Comparison of ENCODE assay signal across 11 mouse cellular contexts in the genomic region with DNA sequence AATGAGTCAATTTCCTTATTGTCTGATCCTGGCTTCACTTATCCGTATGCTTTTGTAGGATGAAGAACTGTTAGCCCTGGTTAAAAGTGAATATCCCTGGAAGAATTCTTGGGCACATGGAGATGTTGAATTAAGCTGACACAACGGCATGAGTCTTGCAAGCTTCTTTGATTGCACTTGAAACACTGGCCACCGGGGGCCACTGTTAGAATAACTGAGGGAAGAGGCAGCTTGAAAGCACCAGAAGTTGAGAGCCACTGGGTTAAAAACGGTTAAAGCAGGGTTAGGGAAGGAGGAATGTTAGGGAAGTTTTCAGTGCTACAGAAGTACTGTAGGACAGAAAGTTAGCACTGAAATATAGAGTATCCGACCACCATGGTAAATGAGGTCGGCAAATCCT.
DNase-seq lines count a peak whose midpoint lies in the region; ATAC-seq and TF ChIP-seq lines count a peak whose summit lies in the region.
"Had no signal": no experiment of that assay in that cellular context is flagged by ENCODE, and none has a peak within 500 bp of the region (broad histone marks: within the 10 kb centered on the region; RNA-seq: fewer than 3 reads in every experiment).

No protein-coding gene starts in this region.

- peak; percentile 56 for TF ChIP-seq CTCF in hindbrain, postnatal 0 days (IDR thresholded peaks at IDR 0.05; ENCODE audit: low read depth)

- no peaks in the 10 kb centered on the region for H3K27me3 ChIP-seq in hindbrain, postnatal 0 days (ENCODE audit: insufficient read depth, low read length)
- no peaks in the 10 kb centered on the region for H3K27me3 ChIP-seq in hindbrain, embryonic 12.5 days
- H3K27me3 ChIP-seq: embryonic facial prominence, embryonic 12.5 days had no signal

- no peak overlapping the region for H3K4me2 ChIP-seq in hindbrain, postnatal 0 days (ENCODE audit: low read depth, low read length)
- no peak overlapping the region for H3K4me2 ChIP-seq in hindbrain, embryonic 12.5 days (replicated peaks)
- H3K4me2 ChIP-seq: embryonic facial prominence, embryonic 12.5 days had no signal

- H3K9me3 ChIP-seq in hindbrain, postnatal 0 days (ENCODE audit: low read length) = no peaks in the 10 kb centered on the region
- no peaks in the 10 kb centered on the region for H3K9me3 ChIP-seq in hindbrain, embryonic 12.5 days (replicated peaks)
- H3K9me3 ChIP-seq: embryonic facial prominence, embryonic 12.5 days; G1E had no signal

- H3K27ac ChIP-seq in hindbrain, postnatal 0 days = no peak overlapping the region
- no peak overlapping the region for H3K27ac ChIP-seq in hindbrain, embryonic 12.5 days
- H3K27ac ChIP-seq: embryonic facial prominence, embryonic 12.5 days had no signal

- DNase-seq in hindbrain, postnatal 0 days (ENCODE audit: low spot score) = peak; percentile 42
- DNase-seq in testis, postnatal 10 days (ENCODE audit: low spot score) = peak; percentile 39
- no peak for DNase-seq in testis, postnatal 14 days (ENCODE audit: low spot score)
- DNase-seq in right cerebral cortex, postnatal 4 days = peak; percentile 25
- DNase-seq in spleen, postnatal 10 days (ENCODE audit: low spot score in 2 of 2) = no peak
- no peak for DNase-seq in adrenal gland, adult 18-20 months (ENCODE audit: low spot score in 2 of 2)
- DNase-seq: lung, postnatal 14 days had no signal

- no peak overlapping the region for H3K4me3 ChIP-seq in hindbrain, postnatal 0 days (ENCODE audit: low read length)
- no peak overlapping the region for H3K4me3 ChIP-seq in hindbrain, embryonic 12.5 days
- H3K4me3 ChIP-seq: embryonic facial prominence, embryonic 12.5 days had no signal

- no peaks in the 10 kb centered on the region for H3K36me3 ChIP-seq in hindbrain, postnatal 0 days (ENCODE audit: insufficient read depth, low read length)
- no peaks in the 10 kb centered on the region for H3K36me3 ChIP-seq in hindbrain, embryonic 12.5 days
- H3K36me3 ChIP-seq: embryonic facial prominence, embryonic 12.5 days; G1E had no signal

- ATAC-seq in hindbrain, postnatal 0 days = no peak
- ATAC-seq in hindbrain, embryonic 12.5 days (ENCODE audit: low FRiP score) = no peak
- ATAC-seq in frontal cortex, adult (ENCODE audit: low TSS enrichment) = peak; percentile 70; the same call in 1 of the 2 replicates

- no peak overlapping the region for H3K9ac ChIP-seq in hindbrain, postnatal 0 days (replicated peaks; ENCODE audit: low read length)
- no peak overlapping the region for H3K9ac ChIP-seq in hindbrain, embryonic 12.5 days
- H3K9ac ChIP-seq: embryonic facial prominence, embryonic 12.5 days had no signal

- H3K4me1 ChIP-seq in hindbrain, postnatal 0 days (ENCODE audit: insufficient read depth, low read length) = no peaks in the 10 kb centered on the region
- H3K4me1 ChIP-seq in hindbrain, embryonic 12.5 days = no peaks in the 10 kb centered on the region
- H3K4me1 ChIP-seq: embryonic facial prominence, embryonic 12.5 days had no signal

- WGBS in hindbrain, postnatal 0 days = 69% methylated on average over 6 of the region's 6 CpGs
- WGBS in hindbrain, embryonic 12.5 days = 63% methylated on average over 6 of the region's 6 CpGs

Comparison
In these comparisons a context has a peak if more than half of its experiments do, and no peak if none do; other contexts are left out.
1. DNase-seq: peak in hindbrain, postnatal 0 days (single experiment), testis, postnatal 10 days (single experiment) and right cerebral cortex, postnatal 4 days (single experiment); none in testis, postnatal 14 days (single experiment), spleen, postnatal 10 days (0 of 2) and adrenal gland, adult 18-20 months (0 of 2).